Mouse (Mus musculus): ENCODE results near the gene Olfr314. TPM values are rescaled to one million over a fixed set of nuclear protein-coding genes. Genes with fewer than 3 reads are reported as not detected.
A peak's percentile ranks its signal among the peaks of the same experiment; 100 is the strongest.

Olfr314 gene
- polyA plus RNA-seq, 1 experiment from 2014 or later = not detected

DNA sequence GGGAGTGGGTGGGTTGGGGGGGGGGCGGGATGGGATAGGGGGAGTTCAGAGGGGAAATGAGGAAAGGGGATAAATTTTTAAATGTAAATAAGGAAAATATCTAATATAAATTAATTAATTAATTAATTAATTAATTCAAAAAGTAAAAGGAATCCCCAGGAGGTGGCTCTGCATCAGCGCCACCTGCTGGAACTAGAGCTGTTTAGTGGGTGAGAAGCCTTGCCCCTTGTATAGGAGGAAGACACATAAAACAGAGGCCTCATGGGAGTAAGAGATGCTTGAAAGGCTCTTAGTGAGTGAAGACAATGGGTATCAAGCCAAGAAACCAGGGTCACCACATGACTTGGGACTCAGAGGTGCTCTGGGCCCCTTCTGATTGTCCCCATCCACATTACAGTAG is 13.1 kb downstream of the Olfr314 start:
- Histone ChIP-seq H3K27me3 (ENCODE audit: control insufficient read depth, insufficient read depth, low read length) (no peaks in the 10 kb centered on the region), H3K36me3 (ENCODE audit: control insufficient read depth, insufficient read depth, low read length) (no peaks in the 10 kb centered on the region), H3K4me1 (replicated peaks; ENCODE audit: control insufficient read depth, insufficient read depth) (no peaks in the 10 kb centered on the region), H3K9me3 (ENCODE audit: control insufficient read depth, low read length) (no peaks in the 10 kb centered on the region), H3K4me2 (replicated peaks; ENCODE audit: low read depth) (no peak overlapping the region), H3K27ac (replicated peaks) (no peak overlapping the region), H3K4me3 (ENCODE audit: low read depth, low read length) (no peak overlapping the region), H3K9ac (ENCODE audit: low read length) (no peak overlapping the region)
- ATAC-seq (ENCODE audit: low FRiP score, low TSS enrichment) = no peak
- 86% methylated on average over 2 of the region's 2 CpGs for WGBS
- DNase-seq (ENCODE audit: low spot score) = no peak
- TF ChIP-seq CTCF (IDR thresholded peaks at IDR 0.05; ENCODE audit: low read depth) (peak; percentile 41), EP300 (optimal IDR thresholded peaks at IDR 0.05) (no peak)

DNA sequence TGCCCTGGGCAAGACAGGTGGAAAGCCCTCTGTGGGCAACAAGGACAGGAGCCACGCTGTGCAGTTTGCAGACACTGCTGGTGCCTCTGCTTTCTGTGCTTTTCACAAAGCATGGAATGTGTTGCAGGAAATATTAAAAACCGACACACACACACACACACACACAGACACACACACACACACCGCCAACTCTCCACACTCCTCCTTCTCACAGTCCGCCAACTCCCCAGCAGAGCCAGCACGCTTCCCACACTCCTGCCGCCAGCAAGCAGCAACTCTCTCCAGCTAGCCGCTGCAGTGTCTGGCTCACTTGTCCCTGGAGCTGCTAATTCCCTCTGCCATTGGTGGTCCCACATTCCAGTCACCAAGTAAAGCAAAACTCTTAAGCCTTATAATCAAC is 14.1 kb downstream of the Olfr314 start:
- ATAC-seq (ENCODE audit: low FRiP score, low TSS enrichment) (no peak), DNase-seq (ENCODE audit: low spot score) (peak; percentile 9)
- Histone ChIP-seq H3K4me1 (replicated peaks; ENCODE audit: control insufficient read depth, insufficient read depth) (no peaks in the 10 kb centered on the region; the same call in 1 of the 2 replicates), H3K27me3 (ENCODE audit: control insufficient read depth, insufficient read depth, low read length) (no peaks in the 10 kb centered on the region), H3K27ac (replicated peaks) (no peak overlapping the region), H3K9me3 (ENCODE audit: control insufficient read depth, low read length) (no peaks in the 10 kb centered on the region), H3K9ac (ENCODE audit: low read length) (no peak overlapping the region), H3K4me2 (replicated peaks; ENCODE audit: low read depth) (no peak overlapping the region), H3K36me3 (ENCODE audit: control insufficient read depth, insufficient read depth, low read length) (no peaks in the 10 kb centered on the region), H3K4me3 (ENCODE audit: low read depth, low read length) (no peak overlapping the region)
- 71% methylated on average over 7 of the region's 7 CpGs for WGBS
- TF ChIP-seq CTCF (IDR thresholded peaks at IDR 0.05; ENCODE audit: low read depth) (no peak), EP300 (optimal IDR thresholded peaks at IDR 0.05) (no peak)

DNA sequence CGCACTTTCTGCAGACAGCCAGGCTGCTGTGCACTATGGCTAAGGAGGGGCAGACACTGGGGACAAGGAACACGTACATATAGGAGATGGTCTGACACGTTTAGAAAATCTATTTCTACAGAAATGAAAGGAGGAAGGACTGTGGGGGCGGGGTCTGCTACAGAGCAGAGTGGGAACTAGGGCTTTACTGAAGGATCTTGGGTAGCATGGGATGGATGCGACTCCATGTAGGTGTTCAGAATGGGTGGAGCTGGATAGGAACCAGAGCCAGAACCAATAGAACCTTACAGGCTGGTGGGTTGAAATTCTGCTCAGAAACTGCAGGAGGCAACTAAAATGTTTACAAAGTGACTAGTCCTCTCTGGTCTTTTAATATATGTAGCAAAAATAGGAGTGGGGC is 17.0 kb downstream of the Olfr314 start:
- ATAC-seq (ENCODE audit: low FRiP score, low TSS enrichment) = no peak

DNA sequence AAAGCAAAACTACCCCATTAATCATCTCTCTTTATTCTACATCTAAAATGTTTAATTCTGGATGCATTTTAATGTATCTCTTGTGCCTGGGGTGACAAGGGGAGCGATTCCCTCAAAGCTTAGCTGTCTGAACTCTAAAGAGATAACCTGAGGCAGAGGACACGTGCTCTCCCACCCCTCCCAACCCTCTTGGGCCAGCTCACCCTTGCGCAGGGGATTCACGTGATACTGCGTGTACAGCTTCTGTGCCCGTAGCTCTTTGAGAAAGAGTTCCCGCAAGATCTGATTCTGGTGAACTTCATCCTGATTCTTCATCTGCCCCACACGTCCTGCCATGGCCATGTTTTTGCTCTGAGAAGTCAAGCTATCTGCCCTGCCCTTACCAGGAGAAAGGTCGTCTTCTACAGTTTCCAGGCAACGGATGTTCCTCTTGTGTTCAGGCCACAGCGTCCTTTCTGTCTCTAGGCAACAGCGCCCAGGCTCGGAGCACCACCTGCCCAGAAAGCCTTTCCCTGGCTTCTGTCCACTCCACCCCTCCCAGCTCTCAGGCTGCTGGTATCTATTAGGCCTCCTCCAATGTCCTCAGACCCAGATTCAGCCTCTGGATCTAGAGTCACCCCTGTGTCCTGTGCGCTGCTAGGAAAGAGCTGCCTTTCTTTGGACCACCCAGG is 18.9 kb downstream of the Olfr314 start, which contains the start of gene Fam183b:
TSS of gene Fam183b (minus strand) at position 403 of the 671 bp plus-strand sequence.
- TF ChIP-seq EP300 (optimal IDR thresholded peaks at IDR 0.05) (no peak), CTCF (IDR thresholded peaks at IDR 0.05; ENCODE audit: low read depth) (no peak)
- H3K9ac ChIP-seq (ENCODE audit: low read length) = no peak within 1 kb of the TSS

More for the DNA sequence above, 17.0 kb downstream of the Olfr314 start:
- Histone ChIP-seq H3K9ac (ENCODE audit: low read length) (no peak overlapping the region), H3K27ac (replicated peaks) (no peak overlapping the region), H3K36me3 (ENCODE audit: control insufficient read depth, insufficient read depth, low read length) (no peaks in the 10 kb centered on the region), H3K4me1 (replicated peaks; ENCODE audit: control insufficient read depth, insufficient read depth) (no peaks in the 10 kb centered on the region; the same call in 1 of the 2 replicates), H3K4me2 (replicated peaks; ENCODE audit: low read depth) (no peak overlapping the region), H3K9me3 (ENCODE audit: control insufficient read depth, low read length) (no peaks in the 10 kb centered on the region), H3K27me3 (ENCODE audit: control insufficient read depth, insufficient read depth, low read length) (no peaks in the 10 kb centered on the region), H3K4me3 (ENCODE audit: low read depth, low read length) (no peak overlapping the region)
- TF ChIP-seq CTCF (IDR thresholded peaks at IDR 0.05; ENCODE audit: low read depth) (no peak), EP300 (optimal IDR thresholded peaks at IDR 0.05) (no peak)
- WGBS = 67% methylated on average over 5 of the region's 5 CpGs
- peak; percentile 10 for DNase-seq (ENCODE audit: low spot score)

DNA sequence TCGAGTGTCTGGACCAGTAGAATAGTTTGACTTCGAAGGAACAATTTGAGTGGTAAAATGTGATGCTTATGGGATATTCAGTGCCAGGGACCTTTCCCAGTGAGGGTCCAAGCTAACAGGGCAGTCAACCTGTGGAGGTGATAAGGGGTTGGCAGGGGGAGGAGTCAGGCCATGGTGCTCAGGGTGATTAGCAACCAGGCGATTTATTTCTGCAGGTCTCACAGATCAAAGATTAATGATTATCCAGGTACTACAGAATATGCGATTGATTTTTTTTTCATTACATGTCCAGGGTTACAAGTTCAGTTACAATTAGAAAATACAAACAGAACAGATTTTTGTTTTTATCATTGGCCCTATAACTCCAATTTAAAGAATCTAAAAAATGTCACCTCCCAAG is 21.1 kb downstream of the Olfr314 start:
- Histone ChIP-seq H3K9me3 (ENCODE audit: control insufficient read depth, low read length) (no peaks in the 10 kb centered on the region), H3K9ac (ENCODE audit: low read length) (no peak overlapping the region), H3K27me3 (ENCODE audit: control insufficient read depth, insufficient read depth, low read length) (no peaks in the 10 kb centered on the region), H3K36me3 (ENCODE audit: control insufficient read depth, insufficient read depth, low read length) (no peaks in the 10 kb centered on the region), H3K4me2 (replicated peaks; ENCODE audit: low read depth) (no peak overlapping the region), H3K4me3 (ENCODE audit: low read depth, low read length) (no peak overlapping the region), H3K27ac (replicated peaks) (no peak overlapping the region), H3K4me1 (replicated peaks; ENCODE audit: control insufficient read depth, insufficient read depth) (no peaks in the 10 kb centered on the region; the same call in 1 of the 2 replicates)
- DNase-seq (ENCODE audit: low spot score) = no peak
- WGBS = 29% methylated on average over 4 of the region's 4 CpGs
- no peak for ATAC-seq (ENCODE audit: low FRiP score, low TSS enrichment)
- no peak for TF ChIP-seq EP300 (optimal IDR thresholded peaks at IDR 0.05)
- no peak for TF ChIP-seq CTCF (IDR thresholded peaks at IDR 0.05; ENCODE audit: low read depth)

More for the DNA sequence above, 18.9 kb downstream of the Olfr314 start, which contains the start of gene Fam183b:
- no peaks in the 10 kb centered on the region for H3K9me3 ChIP-seq (ENCODE audit: control insufficient read depth, low read length)
- peak within 1 kb of the TSS; percentile 6 for H3K4me2 ChIP-seq (replicated peaks; ENCODE audit: low read depth)
- H3K4me3 ChIP-seq (ENCODE audit: low read depth, low read length) = no peak within 1 kb of the TSS
- peak; percentile 66; the same call in 1 of the 2 replicates for ATAC-seq (ENCODE audit: low FRiP score, low TSS enrichment)
- H3K4me1 ChIP-seq (replicated peaks; ENCODE audit: control insufficient read depth, insufficient read depth) = no peaks in the 10 kb centered on the region; the same call in 1 of the 2 replicates
- WGBS = 18% methylated on average over 14 of the region's 14 CpGs
- H3K36me3 ChIP-seq (ENCODE audit: control insufficient read depth, insufficient read depth, low read length) = no peaks in the 10 kb centered on the region
- no peaks in the 10 kb centered on the region for H3K27me3 ChIP-seq (ENCODE audit: control insufficient read depth, insufficient read depth, low read length)
- peak; percentile 57 for DNase-seq (ENCODE audit: low spot score)
- no peak within 1 kb of the TSS for H3K27ac ChIP-seq (replicated peaks)

DNA sequence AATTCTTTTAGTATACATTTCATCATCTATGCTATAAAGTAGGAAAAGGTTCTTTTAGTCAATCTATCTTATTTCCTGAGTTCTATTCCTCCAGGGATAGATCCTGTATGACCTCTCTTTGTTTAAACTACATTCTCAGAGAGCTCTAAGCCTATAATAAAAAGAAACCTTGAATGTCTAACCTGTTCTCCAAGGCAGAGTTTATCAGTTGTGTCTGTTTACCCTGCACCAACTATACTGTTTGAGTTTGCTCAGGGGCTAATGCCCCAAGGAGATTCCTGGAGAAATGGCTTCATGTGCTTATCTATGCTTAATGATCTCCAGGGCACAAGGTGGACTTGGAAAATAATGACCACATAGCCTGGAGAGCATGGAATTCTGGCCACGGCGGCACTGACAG is 21.6 kb downstream of the Olfr314 start:
- Histone ChIP-seq H3K9me3 (ENCODE audit: control insufficient read depth, low read length) (no peaks in the 10 kb centered on the region), H3K36me3 (ENCODE audit: control insufficient read depth, insufficient read depth, low read length) (no peaks in the 10 kb centered on the region), H3K4me1 (replicated peaks; ENCODE audit: control insufficient read depth, insufficient read depth) (no peaks in the 10 kb centered on the region; the same call in 1 of the 2 replicates), H3K27me3 (ENCODE audit: control insufficient read depth, insufficient read depth, low read length) (no peaks in the 10 kb centered on the region), H3K4me3 (ENCODE audit: low read depth, low read length) (no peak overlapping the region), H3K4me2 (replicated peaks; ENCODE audit: low read depth) (no peak overlapping the region), H3K9ac (ENCODE audit: low read length) (no peak overlapping the region), H3K27ac (replicated peaks) (no peak overlapping the region)
- 0 out of 2 replicates have a peak, but pooled peaks have one; percentile 49 for ATAC-seq (ENCODE audit: low FRiP score, low TSS enrichment)
- 21% methylated on average over 2 of the region's 2 CpGs for WGBS
- peak; percentile 27 for DNase-seq (ENCODE audit: low spot score)
- TF ChIP-seq EP300 (optimal IDR thresholded peaks at IDR 0.05) = no peak
- TF ChIP-seq CTCF (IDR thresholded peaks at IDR 0.05; ENCODE audit: low read depth) = no peak
